Mouse (Mus musculus): ENCODE measurements around the gene 4430402I18Rik. TPM values are rescaled to one million over a fixed set of nuclear protein-coding genes. Genes with fewer than 3 reads are reported as not detected.
A peak's percentile ranks its signal among the peaks of the same experiment; 100 is the strongest.

Gene 4430402I18Rik
- polyA plus RNA-seq, 1 experiment from 2014 or later = 1.2 TPM

GRCm38 (mm10) chr19:28970251-28970650 lies 2.7 kb upstream of the 4430402I18Rik start:
- Histone ChIP-seq H3K9ac (ENCODE audit: low read depth, low read length) (no peak overlapping the region), H3K36me3 (ENCODE audit: control insufficient read depth, insufficient read depth, low read length) (no peaks in the 10 kb centered on the region), H3K4me1 (ENCODE audit: control insufficient read depth, insufficient read depth, low read length) (0 out of 2 replicates have a peak, but pooled peaks cover 2% of the 10 kb centered on the region), H3K4me2 (ENCODE audit: low read depth, low read length) (no peak overlapping the region), H3K27me3 (replicated peaks; ENCODE audit: control insufficient read depth, insufficient read depth, low read length) (no peaks in the 10 kb centered on the region), H3K4me3 (ENCODE audit: low read length) (no peak overlapping the region), H3K9me3 (ENCODE audit: control insufficient read depth, low read length) (0 out of 2 replicates have a peak, but pooled peaks cover 3% of the 10 kb centered on the region), H3K27ac (ENCODE audit: low read length) (no peak overlapping the region)
- 44% methylated on average over 11 of the region's 11 CpGs for WGBS
- no peak for ATAC-seq

GRCm38 (mm10) chr19:28969231-28969630 lies 1.6 kb upstream of the 4430402I18Rik start:
- no peak overlapping the region for H3K4me2 ChIP-seq (ENCODE audit: low read depth, low read length)
- WGBS = 87% methylated on average over 5 of the region's 5 CpGs
- H3K27ac ChIP-seq (ENCODE audit: low read length) = no peak overlapping the region
- H3K9ac ChIP-seq (ENCODE audit: low read depth, low read length) = no peak overlapping the region
- no peaks in the 10 kb centered on the region for H3K9me3 ChIP-seq (ENCODE audit: control insufficient read depth, low read length)
- H3K36me3 ChIP-seq (ENCODE audit: control insufficient read depth, insufficient read depth, low read length) = no peaks in the 10 kb centered on the region
- H3K4me1 ChIP-seq (ENCODE audit: control insufficient read depth, insufficient read depth, low read length) = 0 out of 2 replicates have a peak, but pooled peaks cover 2% of the 10 kb centered on the region
- ATAC-seq = no peak
- no peak overlapping the region for H3K4me3 ChIP-seq (ENCODE audit: low read length)
- H3K27me3 ChIP-seq (replicated peaks; ENCODE audit: control insufficient read depth, insufficient read depth, low read length) = no peaks in the 10 kb centered on the region

GRCm38 (mm10) chr19:28968178-28968577 lies 578 bp upstream of the 4430402I18Rik start:
- no peak overlapping the region for H3K4me2 ChIP-seq (ENCODE audit: low read depth, low read length)
- H3K36me3 ChIP-seq (ENCODE audit: control insufficient read depth, insufficient read depth, low read length) = no peaks in the 10 kb centered on the region
- no peak overlapping the region for H3K9ac ChIP-seq (ENCODE audit: low read depth, low read length)
- H3K4me3 ChIP-seq (ENCODE audit: low read length) = no peak overlapping the region
- H3K27ac ChIP-seq (ENCODE audit: low read length) = no peak overlapping the region
- no peak for ATAC-seq
- 71% methylated on average over 4 of the region's 4 CpGs for WGBS
- no peaks in the 10 kb centered on the region for H3K27me3 ChIP-seq (replicated peaks; ENCODE audit: control insufficient read depth, insufficient read depth, low read length)
- H3K4me1 ChIP-seq (ENCODE audit: control insufficient read depth, insufficient read depth, low read length) = peaks cover 2% of the 10 kb centered on the region; the same call in 1 of the 2 replicates
- no peaks in the 10 kb centered on the region for H3K9me3 ChIP-seq (ENCODE audit: control insufficient read depth, low read length)

- no peaks in the 10 kb centered on the region for H3K27me3 ChIP-seq (replicated peaks; ENCODE audit: control insufficient read depth, insufficient read depth, low read length)
- H3K27ac ChIP-seq (ENCODE audit: low read length) = no peak overlapping the region
- peak overlapping the region; percentile 90 for H3K4me3 ChIP-seq (ENCODE audit: low read length)
- peak overlapping the region; percentile 90 for H3K9ac ChIP-seq (ENCODE audit: low read depth, low read length)
- H3K4me2 ChIP-seq (ENCODE audit: low read depth, low read length) = peak overlapping the region; percentile 76
- H3K9me3 ChIP-seq (ENCODE audit: control insufficient read depth, low read length) = no peaks in the 10 kb centered on the region
- peaks cover 2% of the 10 kb centered on the region; the same call in 1 of the 2 replicates for H3K4me1 ChIP-seq (ENCODE audit: control insufficient read depth, insufficient read depth, low read length)
- peak; percentile 21 for ATAC-seq
- WGBS = 7% methylated on average over 16 of the region's 16 CpGs
- H3K36me3 ChIP-seq (ENCODE audit: control insufficient read depth, insufficient read depth, low read length) = no peaks in the 10 kb centered on the region
Observed at GRCm38 (mm10) chr19:28964552-28964903, 3.1 kb downstream of the 4430402I18Rik start.

- peak; percentile 95 for ATAC-seq
- no peaks in the 10 kb centered on the region for H3K36me3 ChIP-seq (ENCODE audit: control insufficient read depth, insufficient read depth, low read length)
- peak within 1 kb of the TSS; percentile 90 for H3K4me3 ChIP-seq (ENCODE audit: low read length)
- H3K27me3 ChIP-seq (replicated peaks; ENCODE audit: control insufficient read depth, insufficient read depth, low read length) = no peaks in the 10 kb centered on the region
- H3K4me2 ChIP-seq (ENCODE audit: low read depth, low read length) = peak within 1 kb of the TSS; percentile 76
- H3K4me1 ChIP-seq (ENCODE audit: control insufficient read depth, insufficient read depth, low read length) = peaks cover 2% of the 10 kb centered on the region; the same call in 1 of the 2 replicates
- WGBS = under 1% methylated on average over 64 of the region's 73 CpGs
- no peaks in the 10 kb centered on the region for H3K9me3 ChIP-seq (ENCODE audit: control insufficient read depth, low read length)
- peak within 1 kb of the TSS; percentile 90 for H3K9ac ChIP-seq (ENCODE audit: low read depth, low read length)
- peak within 1 kb of the TSS; percentile 66 for H3K27ac ChIP-seq (ENCODE audit: low read length)
Observed at GRCm38 (mm10) chr19:28963842-28964551, 3.6 kb downstream of the 4430402I18Rik start, which contains the start of gene Plpp6. Plpp6 (plus strand) TSS chr19:28963953.

GRCm38 (mm10) chr19:28963513-28963841 lies 4.1 kb downstream of the 4430402I18Rik start:
- Histone ChIP-seq H3K27me3 (replicated peaks; ENCODE audit: control insufficient read depth, insufficient read depth, low read length) (no peaks in the 10 kb centered on the region), H3K4me2 (ENCODE audit: low read depth, low read length) (peak overlapping the region; percentile 76), H3K27ac (ENCODE audit: low read length) (no peak overlapping the region), H3K4me3 (ENCODE audit: low read length) (peak overlapping the region; percentile 90), H3K4me1 (ENCODE audit: control insufficient read depth, insufficient read depth, low read length) (peaks cover 2% of the 10 kb centered on the region; the same call in 1 of the 2 replicates), H3K9ac (ENCODE audit: low read depth, low read length) (peak overlapping the region; percentile 90), H3K9me3 (ENCODE audit: control insufficient read depth, low read length) (no peaks in the 10 kb centered on the region), H3K36me3 (ENCODE audit: control insufficient read depth, insufficient read depth, low read length) (no peaks in the 10 kb centered on the region)
- peak; percentile 3; the same call in 1 of the 2 replicates for ATAC-seq
- 2% methylated on average over 4 of the region's 4 CpGs for WGBS

GRCm38 (mm10) chr19:28963113-28963512 lies 4.5 kb downstream of the 4430402I18Rik start:
- H3K9ac ChIP-seq (ENCODE audit: low read depth, low read length) = no peak overlapping the region

GRCm38 (mm10) chr19:28951251-28951650 lies 16.3 kb downstream of the 4430402I18Rik start:
- Histone ChIP-seq H3K27ac (ENCODE audit: low read length) (no peak overlapping the region), H3K9ac (ENCODE audit: low read depth, low read length) (no peak overlapping the region), H3K36me3 (ENCODE audit: control insufficient read depth, insufficient read depth, low read length) (no peaks in the 10 kb centered on the region), H3K27me3 (replicated peaks; ENCODE audit: control insufficient read depth, insufficient read depth, low read length) (no peaks in the 10 kb centered on the region), H3K4me3 (ENCODE audit: low read length) (no peak overlapping the region), H3K4me1 (ENCODE audit: control insufficient read depth, insufficient read depth, low read length) (no peaks in the 10 kb centered on the region), H3K4me2 (ENCODE audit: low read depth, low read length) (no peak overlapping the region), H3K9me3 (ENCODE audit: control insufficient read depth, low read length) (no peaks in the 10 kb centered on the region; the same call in 1 of the 2 replicates)
- no peak for ATAC-seq
- 82% methylated on average over 5 of the region's 5 CpGs for WGBS

More at GRCm38 (mm10) chr19:28963113-28963512, 4.5 kb downstream of the 4430402I18Rik start:
- Histone ChIP-seq H3K4me2 (ENCODE audit: low read depth, low read length) (peak overlapping the region; percentile 76), H3K27ac (ENCODE audit: low read length) (no peak overlapping the region), H3K36me3 (ENCODE audit: control insufficient read depth, insufficient read depth, low read length) (no peaks in the 10 kb centered on the region), H3K27me3 (replicated peaks; ENCODE audit: control insufficient read depth, insufficient read depth, low read length) (no peaks in the 10 kb centered on the region), H3K4me1 (ENCODE audit: control insufficient read depth, insufficient read depth, low read length) (peaks cover 2% of the 10 kb centered on the region; the same call in 1 of the 2 replicates), H3K4me3 (ENCODE audit: low read length) (peak overlapping the region; percentile 90), H3K9me3 (ENCODE audit: control insufficient read depth, low read length) (no peaks in the 10 kb centered on the region)
- no peak for ATAC-seq
- WGBS = 54% methylated on average over 3 of the region's 3 CpGs

- no peak for ATAC-seq
- Histone ChIP-seq H3K27me3 (replicated peaks; ENCODE audit: control insufficient read depth, insufficient read depth, low read length) (no peaks in the 10 kb centered on the region), H3K27ac (ENCODE audit: low read length) (no peak overlapping the region), H3K9me3 (ENCODE audit: control insufficient read depth, low read length) (no peaks in the 10 kb centered on the region; the same call in 1 of the 2 replicates), H3K36me3 (ENCODE audit: control insufficient read depth, insufficient read depth, low read length) (no peaks in the 10 kb centered on the region), H3K4me2 (ENCODE audit: low read depth, low read length) (no peak overlapping the region), H3K9ac (ENCODE audit: low read depth, low read length) (no peak overlapping the region), H3K4me3 (ENCODE audit: low read length) (no peak overlapping the region), H3K4me1 (ENCODE audit: control insufficient read depth, insufficient read depth, low read length) (no peaks in the 10 kb centered on the region)
- 31% methylated on average over 2 of the region's 2 CpGs for WGBS
Observed at GRCm38 (mm10) chr19:28947311-28947710, 20.3 kb downstream of the 4430402I18Rik start.

Data from intestine, embryonic 16.5 days (tissue).